Mouse (Mus musculus) CD4-positive, CD25-positive, alpha-beta regulatory T cell, adult 4 months (primary cell): ENCODE data around the gene Bcl7b. TPM values are rescaled to one million over a fixed set of nuclear protein-coding genes. Genes with fewer than 3 reads are reported as not detected.
"Not testable (repeated sequence)": the region's sequence is repeated elsewhere in the genome, so short reads cannot be mapped to it uniquely, and the experiment has no call there.

Source experiments
- ATAC-seq: one replicate; pipeline ENCODE4 v1.8.0; 2017
- polyA plus RNA-seq, 2 experiments: library from polyadenylated mRNA; unstranded; fragments of 100-300 nt; shearing (Covaris generic); gene quantifications; one replicate each; pipeline ENCODE4 v1.2.1; 2017

Bcl7b gene
- polyA plus RNA-seq, 2 experiments from 2014 or later: 47.1 to 79.6 TPM

- ATAC-seq: no peak
Measured at GRCm38 (mm10) chr5:135222066-135222465, 54.0 kb downstream of the Bcl7b start.

- no peak for ATAC-seq
Measured at GRCm38 (mm10) chr5:135224169-135224568, 56.1 kb downstream of the Bcl7b start.

GRCm38 (mm10) chr5:135225879-135226278 is 57.8 kb downstream of the Bcl7b start:
- ATAC-seq: not testable (repeated sequence)

GRCm38 (mm10) chr5:135230186-135230585 is 62.1 kb downstream of the Bcl7b start:
- no peak for ATAC-seq

Other genes starting within 250 kb of the Bcl7b start
- 10 to 100 TPM; 11.4 to 16.7 TPM for gene Mettl27, start 235.9 kb upstream of the Bcl7b start, polyA plus RNA-seq
- under 1 TPM in 1 of 2 experiments, not detected in 1; 0.40 TPM for gene Cldn4, start 221.3 kb upstream of the Bcl7b start, polyA plus RNA-seq
- not detected for gene Cldn3, start 182.1 kb upstream of the Bcl7b start, polyA plus RNA-seq
- gene Abhd11, start 159.1 kb upstream of the Bcl7b start, polyA plus RNA-seq: 10 to 100 TPM; 64.3 to 80.5 TPM
- gene Stx1a, start 144.8 kb upstream of the Bcl7b start, polyA plus RNA-seq: 10 to 100 TPM; 15.4 to 27.0 TPM
- 10 to 100 TPM; 23.4 to 36.6 TPM for gene Dnajc30, start 104.1 kb upstream of the Bcl7b start, polyA plus RNA-seq
- 100 to 1,000 TPM in 1 of 2 experiments, 10 to 100 TPM in 1; 60.8 to 103 TPM for gene Bud23, start 103.3 kb upstream of the Bcl7b start, polyA plus RNA-seq
- not detected for gene Vps37d, start 90.0 kb upstream of the Bcl7b start, polyA plus RNA-seq
- under 1 TPM in 1 of 2 experiments, not detected in 1; 0.13 TPM for gene Mlxipl, start 78.4 kb upstream of the Bcl7b start, polyA plus RNA-seq
- 1 to 10 TPM; 4.8 to 5.3 TPM for gene Tbl2, start 18.6 kb upstream of the Bcl7b start, polyA plus RNA-seq
- 10 to 100 TPM; 25.2 to 25.4 TPM for gene Baz1b, start 19.0 kb downstream of the Bcl7b start, polyA plus RNA-seq
- gene Fzd9, start 82.9 kb downstream of the Bcl7b start, polyA plus RNA-seq: not detected
- gene Fkbp6, start 181.8 kb downstream of the Bcl7b start, polyA plus RNA-seq: not detected
- not detected for gene Trim50, start 185.0 kb downstream of the Bcl7b start, polyA plus RNA-seq
- 10 to 100 TPM; 24.7 to 29.1 TPM for gene Nsun5, start 201.7 kb downstream of the Bcl7b start, polyA plus RNA-seq
- 10 to 100 TPM; 12.2 to 20.4 TPM for gene Pom121, start 226.3 kb downstream of the Bcl7b start, polyA plus RNA-seq